Mouse (Mus musculus) neural tube, embryonic 13.5 days (tissue): Measurements from ENCODE around the gene Gm3045. TPM values are rescaled to one million over a fixed set of nuclear protein-coding genes. Genes with fewer than 3 reads are reported as not detected.
A peak's percentile ranks its signal among the peaks of the same experiment; 100 is the strongest.

Experiments used
- ATAC-seq: fragments of 200-750 bp; cut with Nextera tagmentation; 2 replicates; pipeline ENCODE4 v1.8.0; 2017; ENCODE audit warnings: low read depth, mild to moderate bottlenecking, moderate TSS enrichment, moderate library complexity
- H3K27ac ChIP-seq: fragments of 300-500 bp; sonication (generic); replicated peaks from 2 replicates; pipeline ENCODE4 v1.5.1; 2015; ENCODE audit warnings: moderate library complexity, mild to moderate bottlenecking, inconsistent platforms
- H3K27me3 ChIP-seq: fragments of 300-500 bp; sonication (generic); 2 replicates; pipeline ENCODE4 v1.6.1; 2015; ENCODE audit warnings: mild to moderate bottlenecking, inconsistent platforms
- H3K36me3 ChIP-seq: fragments of 300-500 bp; sonication (generic); 2 replicates; pipeline ENCODE4 v1.6.1; 2015; ENCODE audit warnings: mild to moderate bottlenecking, inconsistent platforms
- H3K4me1 ChIP-seq: fragments of 300-500 bp; sonication (generic); replicated peaks from 2 replicates; pipeline ENCODE4 v1.6.1; 2015; ENCODE audit warnings: inconsistent platforms
- H3K4me2 ChIP-seq: fragments of 300-500 bp; sonication (generic); 2 replicates; pipeline ENCODE4 v1.6.1; 2015; ENCODE audit warnings: inconsistent platforms, mild to moderate bottlenecking, moderate library complexity
- H3K4me3 ChIP-seq: fragments of 300-500 bp; sonication (generic); 2 replicates; pipeline ENCODE4 v1.5.1; 2015; ENCODE audit warnings: mild to moderate bottlenecking, inconsistent platforms
- H3K9ac ChIP-seq: fragments of 300-500 bp; sonication (generic); 2 replicates; pipeline ENCODE4 v1.6.1; 2015; ENCODE audit warnings: moderate library complexity, mild to moderate bottlenecking, inconsistent platforms
- H3K9me3 ChIP-seq: fragments of 300-500 bp; sonication (generic); 2 replicates; pipeline ENCODE4 v1.6.1; 2016; ENCODE audit warnings: inconsistent platforms
- WGBS: fragments of 180-500 bp; shearing (Covaris S2); methylation state at CpG from one replicate; pipeline ENCODE4 v1.1.7; 2015; 5-methylcytosine and 5-hydroxymethylcytosine counted together
- polyA plus RNA-seq: library from polyadenylated mRNA; unstranded; fragments of >200 nt; fragmentation: Nextera tagmentation; extraction: Ambion mirVana; gene quantifications from 2 replicates; pipeline ENCODE4 v1.2.1, GENCODE M21; 2015

Gm3045 gene
- polyA plus RNA-seq, 1 experiment from 2014 or later, result not detected

GRCm38 (mm10) chr13:56444112-56444511, 17.7 kb downstream of the Gm3045 start:
- 89% methylated on average over 3 of the region's 3 CpGs for WGBS
- Histone ChIP-seq H3K27ac (no peak overlapping the region), H3K4me2 (no peak overlapping the region), H3K27me3 (peaks cover 27% of the 10 kb centered on the region), H3K9me3 (no peaks in the 10 kb centered on the region), H3K4me3 (no peak overlapping the region), H3K4me1 (peaks cover 8% of the 10 kb centered on the region), H3K9ac (no peak overlapping the region), H3K36me3 (no peaks in the 10 kb centered on the region)
- no peak for ATAC-seq

GRCm38 (mm10) chr13:56444996-56445395, 18.6 kb downstream of the Gm3045 start:
- Histone ChIP-seq H3K4me2 (no peak overlapping the region), H3K4me3 (no peak overlapping the region), H3K9ac (no peak overlapping the region), H3K4me1 (peaks cover 17% of the 10 kb centered on the region), H3K36me3 (no peaks in the 10 kb centered on the region), H3K9me3 (no peaks in the 10 kb centered on the region), H3K27ac (no peak overlapping the region), H3K27me3 (peaks cover 18% of the 10 kb centered on the region)
- 88% methylated on average over 6 of the region's 6 CpGs for WGBS
- ATAC-seq, result no peak

GRCm38 (mm10) chr13:56449239-56450030, 23.0 kb downstream of the Gm3045 start:
- no peak overlapping the region for H3K4me3 ChIP-seq
- peaks cover 20% of the 10 kb centered on the region for H3K4me1 ChIP-seq
- peak; percentile 66 for ATAC-seq
- 48% methylated on average over 10 of the region's 10 CpGs for WGBS
- no peak overlapping the region for H3K4me2 ChIP-seq
- no peak overlapping the region for H3K27ac ChIP-seq
- H3K27me3 ChIP-seq, result peaks cover 3% of the 10 kb centered on the region; the same call in 1 of the 2 replicates
- no peak overlapping the region for H3K9ac ChIP-seq
- no peaks in the 10 kb centered on the region for H3K36me3 ChIP-seq
- no peaks in the 10 kb centered on the region for H3K9me3 ChIP-seq

GRCm38 (mm10) chr13:56450035-56450434, 23.6 kb downstream of the Gm3045 start:
- no peak overlapping the region for H3K4me2 ChIP-seq
- no peaks in the 10 kb centered on the region for H3K9me3 ChIP-seq
- no peak overlapping the region for H3K4me3 ChIP-seq
- no peak overlapping the region for H3K9ac ChIP-seq
- peaks cover 20% of the 10 kb centered on the region for H3K4me1 ChIP-seq
- H3K27ac ChIP-seq, result no peak overlapping the region
- H3K36me3 ChIP-seq, result no peaks in the 10 kb centered on the region
- WGBS, result 79% methylated on average over 8 of the region's 8 CpGs
- ATAC-seq, result peak; percentile 6; the same call in 1 of the 2 replicates
- H3K27me3 ChIP-seq, result peaks cover 3% of the 10 kb centered on the region; the same call in 1 of the 2 replicates

GRCm38 (mm10) chr13:56458001-56458400, 31.6 kb downstream of the Gm3045 start:
- no peaks in the 10 kb centered on the region for H3K36me3 ChIP-seq
- peak overlapping the region; percentile 28 for H3K4me2 ChIP-seq
- peaks cover 13% of the 10 kb centered on the region for H3K4me1 ChIP-seq
- H3K4me3 ChIP-seq, result no peak overlapping the region
- H3K9me3 ChIP-seq, result no peaks in the 10 kb centered on the region
- no peaks in the 10 kb centered on the region for H3K27me3 ChIP-seq
- H3K9ac ChIP-seq, result no peak overlapping the region
- WGBS, result 13% methylated on average over 9 of the region's 9 CpGs
- H3K27ac ChIP-seq, result no peak overlapping the region
- no peak for ATAC-seq

- no peak overlapping the region for H3K27ac ChIP-seq
These were observed 35.1 kb downstream of the Gm3045 start for GRCm38 (mm10) chr13:56461460-56461859.

GRCm38 (mm10) chr13:56462791-56463190, 36.4 kb downstream of the Gm3045 start:
- H3K27ac ChIP-seq, result no peak overlapping the region
- no peak overlapping the region for H3K4me3 ChIP-seq
- no peak for ATAC-seq
- no peak overlapping the region for H3K9ac ChIP-seq
- no peak overlapping the region for H3K4me2 ChIP-seq
- H3K27me3 ChIP-seq, result no peaks in the 10 kb centered on the region
- 85% methylated on average over 4 of the region's 4 CpGs for WGBS
- peaks cover 6% of the 10 kb centered on the region for H3K4me1 ChIP-seq
- no peaks in the 10 kb centered on the region for H3K36me3 ChIP-seq
- H3K9me3 ChIP-seq, result no peaks in the 10 kb centered on the region

More at GRCm38 (mm10) chr13:56461460-56461859, 35.1 kb downstream of the Gm3045 start:
- H3K4me2 ChIP-seq, result no peak overlapping the region
- no peak for ATAC-seq
- peaks cover 13% of the 10 kb centered on the region for H3K4me1 ChIP-seq
- H3K36me3 ChIP-seq, result no peaks in the 10 kb centered on the region
- H3K4me3 ChIP-seq, result no peak overlapping the region
- H3K9ac ChIP-seq, result no peak overlapping the region
- no peaks in the 10 kb centered on the region for H3K9me3 ChIP-seq
- H3K27me3 ChIP-seq, result no peaks in the 10 kb centered on the region
- WGBS, result 94% methylated on average over 4 of the region's 4 CpGs

GRCm38 (mm10) chr13:56463261-56463660, 36.9 kb downstream of the Gm3045 start:
- no peak overlapping the region for H3K4me2 ChIP-seq
- no peak overlapping the region for H3K27ac ChIP-seq
- no peak overlapping the region for H3K9ac ChIP-seq
- no peaks in the 10 kb centered on the region for H3K9me3 ChIP-seq
- H3K36me3 ChIP-seq, result no peaks in the 10 kb centered on the region
- WGBS, result 82% methylated on average over 7 of the region's 7 CpGs
- no peaks in the 10 kb centered on the region for H3K27me3 ChIP-seq
- no peak for ATAC-seq
- no peak overlapping the region for H3K4me3 ChIP-seq
- H3K4me1 ChIP-seq, result peaks cover 2% of the 10 kb centered on the region; the same call in 1 of the 2 replicates

GRCm38 (mm10) chr13:56463750-56464149, 37.4 kb downstream of the Gm3045 start:
- Histone ChIP-seq H3K9me3 (no peaks in the 10 kb centered on the region), H3K9ac (no peak overlapping the region), H3K27me3 (no peaks in the 10 kb centered on the region), H3K4me3 (no peak overlapping the region), H3K27ac (no peak overlapping the region), H3K36me3 (no peaks in the 10 kb centered on the region), H3K4me1 (no peaks in the 10 kb centered on the region), H3K4me2 (no peak overlapping the region)
- 71% methylated on average over 6 of the region's 6 CpGs for WGBS
- ATAC-seq, result no peak

GRCm38 (mm10) chr13:56467786-56468185, 41.4 kb downstream of the Gm3045 start:
- Histone ChIP-seq H3K9ac (no peak overlapping the region), H3K27me3 (no peaks in the 10 kb centered on the region; the same call in 1 of the 2 replicates), H3K4me2 (no peak overlapping the region), H3K4me3 (no peak overlapping the region), H3K9me3 (no peaks in the 10 kb centered on the region), H3K36me3 (no peaks in the 10 kb centered on the region), H3K4me1 (0 out of 2 replicates have a peak, but pooled peaks cover 7% of the 10 kb centered on the region), H3K27ac (no peak overlapping the region)
- no peak for ATAC-seq
- WGBS, result 95% methylated on average over 7 of the region's 7 CpGs

- Histone ChIP-seq H3K36me3 (no peaks in the 10 kb centered on the region), H3K27ac (no peak overlapping the region), H3K4me2 (no peak overlapping the region), H3K4me1 (0 out of 2 replicates have a peak, but pooled peaks cover 7% of the 10 kb centered on the region), H3K4me3 (no peak overlapping the region), H3K27me3 (no peaks in the 10 kb centered on the region; the same call in 1 of the 2 replicates), H3K9ac (no peak overlapping the region), H3K9me3 (no peaks in the 10 kb centered on the region)
- WGBS, result 93% methylated on average over 4 of the region's 4 CpGs
- ATAC-seq, result no peak
These were observed 42.1 kb downstream of the Gm3045 start for GRCm38 (mm10) chr13:56468536-56468935.

GRCm38 (mm10) chr13:56471211-56471610, 44.8 kb downstream of the Gm3045 start:
- Histone ChIP-seq H3K27ac (no peak overlapping the region), H3K9me3 (no peaks in the 10 kb centered on the region), H3K4me1 (0 out of 2 replicates have a peak, but pooled peaks cover 7% of the 10 kb centered on the region), H3K27me3 (no peaks in the 10 kb centered on the region; the same call in 1 of the 2 replicates), H3K9ac (no peak overlapping the region), H3K4me2 (no peak overlapping the region), H3K4me3 (no peak overlapping the region), H3K36me3 (no peaks in the 10 kb centered on the region)
- no peak for ATAC-seq
- WGBS, result 93% methylated on average over 6 of the region's 6 CpGs
